Mouse (Mus musculus) spleen, adult 2 months (tissue): Measurements from ENCODE around the gene Olfr168.

Experiments used
- CTCF ChIP-seq: fragments of 200-500 bp; IDR thresholded peaks from 2 replicates; pipeline ENCODE4 v1.5.1; 2011; ENCODE audit warnings: mild to moderate bottlenecking, inconsistent platforms; ENCODE audit not compliant: insufficient read depth, insufficient read length, insufficient replicate concordance; ENCODE audit errors: extremely low read depth
- POLR2A ChIP-seq: fragments of 200-500 bp; IDR thresholded peaks from 2 replicates; pipeline ENCODE4 v1.6.1; 2011; ENCODE audit warnings: low read depth, low read length, inconsistent platforms

DNA sequence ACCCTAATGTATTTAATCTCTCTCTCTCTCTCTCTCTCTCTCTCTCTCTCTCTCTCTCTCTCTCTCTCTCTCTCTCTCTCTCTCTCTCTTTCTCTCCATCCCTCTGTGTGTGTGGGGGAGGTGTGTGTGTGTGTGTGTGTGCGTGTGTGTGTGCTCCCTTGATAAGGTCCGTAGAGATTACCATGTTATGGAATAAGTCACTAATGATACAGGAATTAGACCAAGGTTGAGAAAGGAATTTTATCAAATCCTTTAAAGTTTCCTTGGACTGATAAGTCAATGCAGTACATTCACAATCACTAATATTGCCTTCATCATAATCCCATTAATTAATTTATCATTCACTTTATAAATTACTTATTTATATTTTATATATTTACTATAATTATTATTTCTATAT lies 13.2 kb downstream of the Olfr168 start, which contains the start of gene Olfr167:
- no peak for TF ChIP-seq CTCF
- no peak for TF ChIP-seq POLR2A
